Mouse (Mus musculus) spleen, adult 2 months (tissue): ENCODE measurements around the gene Ccin. TPM values are rescaled to one million over a fixed set of nuclear protein-coding genes. Genes with fewer than 3 reads are reported as not detected.

Experiments
- DNase-seq, 2 experiments: peaks; one replicate each; pipeline versions ENCODE4 v3.0.0 to v3.0.0-alpha.2; 2012 to 2021; ENCODE audit warnings: low spot score in 2 of 2, low read depth in 1 of 2
- H3K27ac ChIP-seq: fragments of 200-500 bp; 2 replicates; pipeline ENCODE4 v1.5.1; 2012; ENCODE audit warnings: low read length, inconsistent platforms; ENCODE audit not compliant: insufficient read depth
- H3K27me3 ChIP-seq: fragments of 200-500 bp; 2 replicates; pipeline ENCODE4 v1.6.1; 2012; ENCODE audit warnings: mild to moderate bottlenecking, moderate library complexity, low read length, inconsistent platforms; ENCODE audit not compliant: control insufficient read depth, insufficient read depth
- H3K36me3 ChIP-seq: fragments of 200-500 bp; 2 replicates; pipeline ENCODE4 v1.6.1; 2012; ENCODE audit warnings: mild to moderate bottlenecking, low read length, inconsistent platforms; ENCODE audit not compliant: control insufficient read depth, insufficient read depth
- H3K4me1 ChIP-seq: fragments of 200-500 bp; 2 replicates; pipeline ENCODE4 v1.6.1; 2011; ENCODE audit warnings: inconsistent platforms; ENCODE audit not compliant: control insufficient read depth, insufficient read depth, insufficient read length
- H3K4me3 ChIP-seq: fragments of 200-500 bp; 2 replicates; pipeline ENCODE4 v1.5.1; 2011; ENCODE audit warnings: mild to moderate bottlenecking, inconsistent platforms; ENCODE audit not compliant: insufficient read depth, insufficient read length; ENCODE audit errors: extremely low read depth
- CTCF ChIP-seq: fragments of 200-500 bp; IDR thresholded peaks from 2 replicates; pipeline ENCODE4 v1.5.1; 2011; ENCODE audit warnings: mild to moderate bottlenecking, inconsistent platforms; ENCODE audit not compliant: insufficient read depth, insufficient read length, insufficient replicate concordance; ENCODE audit errors: extremely low read depth
- POLR2A ChIP-seq: fragments of 200-500 bp; IDR thresholded peaks from 2 replicates; pipeline ENCODE4 v1.6.1; 2011; ENCODE audit warnings: low read depth, low read length, inconsistent platforms
- WGBS: fragments of 180-500 bp; shearing (Covaris S2); methylation state at CpG from one replicate; pipeline ENCODE4 v1.1.7; 2018; 5-methylcytosine and 5-hydroxymethylcytosine counted together
- polyA plus RNA-seq: library from polyadenylated mRNA; depleted of rRNA; stranded (reverse); fragments of >200 nt; gene quantifications from 2 replicates; pipeline ENCODE4 v1.2.3, GENCODE M21; 2012

Ccin gene
- polyA plus RNA-seq, 1 experiment = 0.04 TPM

DNA sequence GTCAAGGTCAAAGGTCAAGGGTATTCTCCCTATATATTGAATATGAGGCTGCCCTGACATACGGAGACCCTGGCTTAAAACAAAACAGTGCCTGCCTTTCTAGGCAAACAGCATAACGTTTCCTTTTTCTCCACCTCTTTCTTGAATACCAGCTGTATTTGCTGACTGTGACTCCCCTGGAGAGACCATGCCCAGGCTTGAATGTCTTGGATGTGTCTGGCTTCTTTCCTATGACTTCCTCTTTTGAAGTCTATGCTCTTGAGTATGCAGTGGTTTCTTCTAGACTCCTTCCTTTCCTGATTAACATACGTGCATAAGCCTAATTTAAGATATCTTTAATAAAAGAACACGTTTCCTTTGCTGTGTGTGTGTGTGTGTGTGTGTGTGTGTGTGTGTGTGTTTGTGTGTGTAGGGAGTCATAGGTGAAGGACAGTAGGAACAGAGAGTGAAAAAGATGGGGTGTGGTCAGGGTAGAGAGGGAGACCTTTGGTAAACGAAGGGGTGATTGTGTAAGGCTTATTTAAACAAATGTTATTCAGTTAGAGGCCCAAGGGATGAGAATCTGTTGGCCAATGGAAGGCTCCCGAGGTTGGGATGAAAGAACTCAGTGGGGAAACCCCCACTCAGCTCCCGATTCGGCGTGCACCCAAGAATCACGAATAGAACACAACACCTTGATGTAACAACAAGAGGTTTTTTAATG is 8.2 kb upstream of the Ccin start:
- Histone ChIP-seq H3K27me3 (no peaks in the 10 kb centered on the region), H3K4me1 (peaks cover 39% of the 10 kb centered on the region; the same call in 1 of the 2 replicates), H3K36me3 (no peaks in the 10 kb centered on the region; the same call in 1 of the 2 replicates), H3K4me3 (no peak overlapping the region), H3K27ac (no peak overlapping the region)
- TF ChIP-seq POLR2A (no peak), CTCF (no peak)
- no peak for DNase-seq
- WGBS = 63% methylated on average over 10 of the region's 10 CpGs

GRCm38 (mm10) chr4:43976223-43976740 is 7.0 kb upstream of the Ccin start:
- 94% methylated on average over 6 of the region's 6 CpGs for WGBS
- Histone ChIP-seq H3K27ac (no peak overlapping the region), H3K36me3 (no peaks in the 10 kb centered on the region; the same call in 1 of the 2 replicates)

GRCm38 (mm10) chr4:43978521-43979443 is 4.5 kb upstream of the Ccin start:
- no peak for TF ChIP-seq CTCF
- no peak for TF ChIP-seq POLR2A
- no peak overlapping the region for H3K27ac ChIP-seq
- H3K4me3 ChIP-seq = no peak overlapping the region
- WGBS = 62% methylated on average over 17 of the region's 17 CpGs
- no peaks in the 10 kb centered on the region for H3K27me3 ChIP-seq
- H3K36me3 ChIP-seq = no peaks in the 10 kb centered on the region; the same call in 1 of the 2 replicates
- DNase-seq = no peak
- H3K4me1 ChIP-seq = peaks cover 16% of the 10 kb centered on the region; the same call in 1 of the 2 replicates

More at GRCm38 (mm10) chr4:43976223-43976740, 7.0 kb upstream of the Ccin start:
- peaks cover 29% of the 10 kb centered on the region; the same call in 1 of the 2 replicates for H3K4me1 ChIP-seq
- H3K4me3 ChIP-seq = no peak overlapping the region
- no peak for DNase-seq
- no peaks in the 10 kb centered on the region for H3K27me3 ChIP-seq
- TF ChIP-seq POLR2A (no peak), CTCF (no peak)

DNA sequence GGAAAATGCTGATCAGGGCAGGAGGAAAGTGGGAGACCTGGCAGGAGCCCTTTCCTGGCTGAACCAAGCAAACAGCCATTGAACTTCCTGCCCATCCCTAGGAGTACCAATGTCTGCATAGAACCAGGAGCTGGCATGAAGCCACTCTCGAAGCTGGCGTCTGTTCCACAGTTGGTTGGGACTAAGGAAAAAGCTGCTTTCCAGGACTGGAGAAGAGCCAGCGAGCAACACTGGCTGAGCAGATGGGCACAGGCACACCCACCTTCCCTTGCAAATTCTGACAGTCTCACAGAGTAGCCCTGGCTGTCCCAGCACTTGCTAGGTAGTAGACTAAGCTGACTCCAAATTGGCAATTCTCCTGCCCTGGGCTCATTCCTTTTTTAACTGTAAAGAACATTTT is 3.5 kb upstream of the Ccin start:
- no peak for DNase-seq
- Histone ChIP-seq H3K27me3 (no peaks in the 10 kb centered on the region), H3K4me1 (peaks cover 9% of the 10 kb centered on the region; the same call in 1 of the 2 replicates), H3K4me3 (no peak overlapping the region), H3K27ac (no peak overlapping the region), H3K36me3 (no peaks in the 10 kb centered on the region; the same call in 1 of the 2 replicates)
- TF ChIP-seq CTCF = no peak
- no peak for TF ChIP-seq POLR2A
- WGBS = 86% methylated on average over 3 of the region's 3 CpGs

DNA sequence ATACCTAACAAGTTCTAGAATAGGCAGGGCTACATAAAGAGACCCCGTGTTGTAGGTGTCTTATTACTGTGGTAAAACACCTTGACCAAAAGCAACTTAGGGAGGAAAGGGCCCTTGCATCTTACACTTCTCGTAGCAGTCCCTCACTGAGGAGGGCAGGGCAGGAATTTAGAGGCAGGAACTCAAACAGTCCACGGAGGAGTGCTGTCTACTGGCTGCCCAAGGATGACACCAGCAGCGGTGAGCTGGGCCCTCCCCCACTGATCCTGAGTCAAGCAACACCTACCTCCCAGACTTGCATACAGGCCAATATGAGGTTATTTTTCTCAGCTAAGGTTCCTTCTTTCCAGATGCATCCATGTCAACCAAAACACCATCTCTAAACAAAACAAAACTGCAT is 3.0 kb upstream of the Ccin start:
- TF ChIP-seq CTCF (no peak), POLR2A (no peak)
- no peak overlapping the region for H3K27ac ChIP-seq
- no peaks in the 10 kb centered on the region; the same call in 1 of the 2 replicates for H3K36me3 ChIP-seq
- DNase-seq = no peak
- no peak overlapping the region for H3K4me3 ChIP-seq
- peaks cover 9% of the 10 kb centered on the region; the same call in 1 of the 2 replicates for H3K4me1 ChIP-seq
- H3K27me3 ChIP-seq = no peaks in the 10 kb centered on the region
- 91% methylated on average over 4 of the region's 4 CpGs for WGBS

DNA sequence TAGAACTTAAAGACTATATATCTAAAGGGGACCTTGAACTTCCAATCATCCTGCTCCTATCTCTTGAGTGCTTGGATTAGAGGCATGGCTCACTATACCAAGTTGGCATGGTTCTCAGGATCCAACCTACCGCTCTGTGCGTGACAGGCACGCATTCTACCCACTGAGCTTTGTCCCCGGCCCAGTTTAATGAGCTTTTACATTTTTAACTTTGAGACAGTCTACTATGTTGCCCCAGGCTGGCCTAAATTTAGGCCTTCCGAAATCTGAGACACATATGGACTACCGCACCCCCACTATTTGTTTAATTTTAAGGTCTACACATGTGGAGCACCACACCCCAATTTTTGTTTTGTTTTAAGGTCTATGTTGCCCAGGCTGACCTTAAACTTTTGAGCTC is 2.4 kb upstream of the Ccin start:
- Histone ChIP-seq H3K36me3 (no peaks in the 10 kb centered on the region; the same call in 1 of the 2 replicates), H3K4me1 (peaks cover 9% of the 10 kb centered on the region; the same call in 1 of the 2 replicates), H3K27me3 (no peaks in the 10 kb centered on the region), H3K27ac (no peak overlapping the region), H3K4me3 (no peak overlapping the region)
- 94% methylated on average over 6 of the region's 6 CpGs for WGBS
- no peak for TF ChIP-seq CTCF
- no peak for TF ChIP-seq POLR2A
- DNase-seq = no peak
